Mouse (Mus musculus): ENCODE measurements around the gene Endou. TPM values are rescaled to one million over a fixed set of nuclear protein-coding genes. Genes with fewer than 3 reads are reported as not detected.

Endou gene
- polyA plus RNA-seq, 2 experiments = 9.4 to 11.6 TPM

GRCm38 (mm10) chr15:97764532-97764931 is 33.4 kb upstream of the Endou start:
- Histone ChIP-seq H3K36me3 (ENCODE audit: control insufficient read depth, insufficient read depth, low read length) (peaks cover 4% of the 10 kb centered on the region), H3K4me3 (replicated peaks; ENCODE audit: low read length) (no peak overlapping the region), H3K9ac (ENCODE audit: low read depth, low read length, severe bottlenecking) (no peak overlapping the region), H3K4me1 (ENCODE audit: control insufficient read depth, insufficient read depth, low read length) (peaks cover 25% of the 10 kb centered on the region), H3K27ac (replicated peaks; ENCODE audit: low read depth, low read length) (no peak overlapping the region), H3K9me3 (ENCODE audit: control insufficient read depth, low read length) (no peaks in the 10 kb centered on the region), H3K4me2 (replicated peaks; ENCODE audit: low read depth, low read length, severe bottlenecking) (no peak overlapping the region), H3K27me3 (ENCODE audit: control insufficient read depth, insufficient read depth, low read length) (peaks cover 6% of the 10 kb centered on the region; the same call in 1 of the 2 replicates)
- DNase-seq (ENCODE audit: low spot score) (no peak), ATAC-seq (ENCODE audit: low FRiP score, low read depth) (no peak)
- 76% methylated on average over 2 of the region's 2 CpGs for WGBS
- TF ChIP-seq POLR2A (IDR thresholded peaks at IDR 0.05; ENCODE audit: borderline replicate concordance, extremely low read depth, insufficient read depth, insufficient read length) = no peak

GRCm38 (mm10) chr15:97763256-97764049 is 32.3 kb upstream of the Endou start:
- 47% methylated on average over 7 of the region's 9 CpGs for WGBS
- Histone ChIP-seq H3K36me3 (ENCODE audit: control insufficient read depth, insufficient read depth, low read length) (peaks cover 4% of the 10 kb centered on the region), H3K4me1 (ENCODE audit: control insufficient read depth, insufficient read depth, low read length) (peaks cover 25% of the 10 kb centered on the region), H3K4me2 (replicated peaks; ENCODE audit: low read depth, low read length, severe bottlenecking) (no peak overlapping the region), H3K4me3 (replicated peaks; ENCODE audit: low read length) (no peak overlapping the region), H3K27ac (replicated peaks; ENCODE audit: low read depth, low read length) (no peak overlapping the region), H3K9me3 (ENCODE audit: control insufficient read depth, low read length) (no peaks in the 10 kb centered on the region), H3K9ac (ENCODE audit: low read depth, low read length, severe bottlenecking) (no peak overlapping the region), H3K27me3 (ENCODE audit: control insufficient read depth, insufficient read depth, low read length) (peaks cover 6% of the 10 kb centered on the region; the same call in 1 of the 2 replicates)
- no peak for TF ChIP-seq POLR2A (IDR thresholded peaks at IDR 0.05; ENCODE audit: borderline replicate concordance, extremely low read depth, insufficient read depth, insufficient read length)
- DNase-seq (ENCODE audit: low spot score) = no peak
- ATAC-seq (ENCODE audit: low FRiP score, low read depth) = no peak

- Histone ChIP-seq H3K9ac (ENCODE audit: low read depth, low read length, severe bottlenecking) (no peak overlapping the region), H3K4me1 (ENCODE audit: control insufficient read depth, insufficient read depth, low read length) (peaks cover 21% of the 10 kb centered on the region), H3K9me3 (ENCODE audit: control insufficient read depth, low read length) (no peaks in the 10 kb centered on the region), H3K27me3 (ENCODE audit: control insufficient read depth, insufficient read depth, low read length) (peaks cover 6% of the 10 kb centered on the region; the same call in 1 of the 2 replicates), H3K4me2 (replicated peaks; ENCODE audit: low read depth, low read length, severe bottlenecking) (no peak overlapping the region), H3K4me3 (replicated peaks; ENCODE audit: low read length) (no peak overlapping the region), H3K27ac (replicated peaks; ENCODE audit: low read depth, low read length) (no peak overlapping the region), H3K36me3 (ENCODE audit: control insufficient read depth, insufficient read depth, low read length) (peaks cover 5% of the 10 kb centered on the region)
- ATAC-seq (ENCODE audit: low FRiP score, low read depth) = no peak
- no peak for DNase-seq (ENCODE audit: low spot score)
- WGBS = 47% methylated on average over 9 of the region's 9 CpGs
- TF ChIP-seq POLR2A (IDR thresholded peaks at IDR 0.05; ENCODE audit: borderline replicate concordance, extremely low read depth, insufficient read depth, insufficient read length) = no peak
Observed at GRCm38 (mm10) chr15:97762733-97763132, 31.6 kb upstream of the Endou start.

- H3K4me1 ChIP-seq (ENCODE audit: control insufficient read depth, insufficient read depth, low read length) = peaks cover 11% of the 10 kb centered on the region
- WGBS = 41% methylated on average over 13 of the region's 13 CpGs
Observed at GRCm38 (mm10) chr15:97761438-97761837, 30.3 kb upstream of the Endou start.

GRCm38 (mm10) chr15:97760952-97761351 is 29.8 kb upstream of the Endou start:
- Histone ChIP-seq H3K27me3 (ENCODE audit: control insufficient read depth, insufficient read depth, low read length) (no peaks in the 10 kb centered on the region), H3K4me3 (replicated peaks; ENCODE audit: low read length) (no peak overlapping the region), H3K4me1 (ENCODE audit: control insufficient read depth, insufficient read depth, low read length) (peaks cover 7% of the 10 kb centered on the region), H3K9me3 (ENCODE audit: control insufficient read depth, low read length) (no peaks in the 10 kb centered on the region), H3K9ac (ENCODE audit: low read depth, low read length, severe bottlenecking) (no peak overlapping the region), H3K4me2 (replicated peaks; ENCODE audit: low read depth, low read length, severe bottlenecking) (no peak overlapping the region), H3K27ac (replicated peaks; ENCODE audit: low read depth, low read length) (no peak overlapping the region), H3K36me3 (ENCODE audit: control insufficient read depth, insufficient read depth, low read length) (peaks cover 14% of the 10 kb centered on the region)
- ATAC-seq (ENCODE audit: low FRiP score, low read depth) (no peak), DNase-seq (ENCODE audit: low spot score) (no peak)
- no peak for TF ChIP-seq POLR2A (IDR thresholded peaks at IDR 0.05; ENCODE audit: borderline replicate concordance, extremely low read depth, insufficient read depth, insufficient read length)
- 77% methylated on average over 5 of the region's 5 CpGs for WGBS

More at GRCm38 (mm10) chr15:97761438-97761837, 30.3 kb upstream of the Endou start:
- Histone ChIP-seq H3K4me3 (replicated peaks; ENCODE audit: low read length) (no peak overlapping the region), H3K9ac (ENCODE audit: low read depth, low read length, severe bottlenecking) (no peak overlapping the region), H3K4me2 (replicated peaks; ENCODE audit: low read depth, low read length, severe bottlenecking) (no peak overlapping the region), H3K27me3 (ENCODE audit: control insufficient read depth, insufficient read depth, low read length) (0 out of 2 replicates have a peak, but pooled peaks cover under 1% of the 10 kb centered on the region), H3K27ac (replicated peaks; ENCODE audit: low read depth, low read length) (no peak overlapping the region), H3K9me3 (ENCODE audit: control insufficient read depth, low read length) (no peaks in the 10 kb centered on the region), H3K36me3 (ENCODE audit: control insufficient read depth, insufficient read depth, low read length) (peaks cover 14% of the 10 kb centered on the region)
- ATAC-seq (ENCODE audit: low FRiP score, low read depth) (no peak), DNase-seq (ENCODE audit: low spot score) (no peak)
- TF ChIP-seq POLR2A (IDR thresholded peaks at IDR 0.05; ENCODE audit: borderline replicate concordance, extremely low read depth, insufficient read depth, insufficient read length) = no peak

Data from limb, embryonic 14.5 days (tissue).